Mouse (Mus musculus) thymus, postnatal 36 days (tissue): Measurements from ENCODE around the gene Gm9903.

ENCODE experiments used
- DNase-seq, 2 experiments: peaks; one replicate each; pipeline ENCODE4 v3.0.0; 2022; ENCODE audit warnings: mixed read lengths in 2 of 2

The Gm9903 gene

DNA sequence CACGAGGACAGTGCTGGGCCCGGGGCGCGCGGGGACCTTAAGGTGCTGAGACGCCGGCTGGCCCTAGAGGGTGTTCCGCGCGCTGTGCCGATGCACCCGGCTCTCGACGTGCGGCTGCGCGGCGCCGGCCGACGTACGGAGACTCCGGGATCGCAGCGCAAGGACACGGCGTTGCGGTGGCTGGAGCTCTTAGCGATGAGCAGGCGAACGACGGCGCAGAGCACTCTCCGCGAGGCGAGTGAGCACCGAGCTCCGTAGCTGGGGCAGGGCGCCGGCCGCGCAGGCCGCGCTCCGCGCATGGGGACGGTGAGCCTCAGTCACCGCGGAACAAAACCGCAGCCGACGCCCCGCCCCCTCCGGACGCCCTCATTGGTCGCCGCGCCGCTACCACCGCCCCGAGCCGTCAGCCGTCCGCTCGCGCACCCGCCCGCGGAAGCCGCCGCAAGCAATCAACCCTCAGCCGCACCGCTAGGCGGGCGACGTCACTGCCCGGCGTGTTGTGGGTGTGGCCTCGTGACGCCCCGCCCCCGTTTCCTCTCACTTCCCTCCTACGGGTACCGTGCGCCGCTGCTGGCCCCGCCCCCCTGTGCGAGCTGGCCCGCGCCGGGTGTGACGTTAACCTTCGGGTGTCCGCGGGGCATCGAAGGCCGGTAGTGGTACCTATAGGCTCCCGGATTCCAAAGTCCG, at the start of gene Gm9903, which contains the start of gene Fam53a:
Gene Gm9903, plus strand, starts transcription at position 625 of the 687 bp plus-strand sequence.
Gene Fam53a, minus strand, starts transcription at position 335 of the 687 bp plus-strand sequence.
- DNase-seq = peak; percentile 100

DNA sequence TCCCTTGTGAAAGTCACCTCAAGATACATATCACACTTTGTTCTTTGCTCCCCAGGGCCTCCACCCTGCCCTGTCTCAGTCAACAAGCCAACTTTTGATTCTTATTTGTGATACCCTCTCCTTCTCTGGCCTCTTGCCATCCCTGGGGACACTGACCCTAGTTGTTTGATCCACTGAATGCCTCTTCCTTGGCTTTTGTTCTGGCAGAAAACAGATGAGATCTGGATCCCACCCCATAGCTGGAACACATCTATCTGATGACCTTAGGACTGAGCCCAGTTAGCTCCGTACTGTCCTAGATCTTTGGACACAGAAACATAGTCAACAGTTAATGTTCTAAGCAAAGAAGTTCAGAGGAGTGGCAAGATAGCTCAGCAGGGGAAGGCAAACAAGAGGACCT, 49.4 kb upstream of the Gm9903 start:
- no peak for DNase-seq

DNA sequence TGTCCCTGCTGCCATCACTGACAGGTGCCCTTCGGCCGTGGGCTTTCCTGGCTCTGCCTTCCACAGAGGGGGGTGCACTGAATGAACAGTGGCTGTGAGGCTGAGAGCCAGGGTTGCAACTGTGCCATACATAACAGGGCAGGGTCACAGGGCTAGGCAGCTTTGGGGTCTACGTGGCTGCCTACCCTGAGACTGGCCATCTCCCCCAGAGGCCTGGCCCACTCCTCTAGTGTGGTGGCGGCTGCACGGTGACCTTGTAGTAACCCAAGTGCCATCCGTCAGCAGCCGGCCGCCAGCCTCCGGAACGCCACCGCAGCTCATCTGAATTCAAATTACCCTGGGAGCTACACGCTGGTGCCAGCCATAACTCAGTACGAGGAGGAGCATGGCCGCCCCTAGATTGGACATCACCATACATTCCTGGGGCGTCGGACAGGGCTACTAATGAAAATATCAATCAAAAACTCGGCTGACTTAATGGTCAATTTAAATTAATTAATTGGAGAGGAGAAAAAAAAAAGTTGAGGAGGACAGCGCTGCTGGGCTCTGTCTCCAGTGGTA, 42.1 kb upstream of the Gm9903 start:
- DNase-seq = no peak

DNA sequence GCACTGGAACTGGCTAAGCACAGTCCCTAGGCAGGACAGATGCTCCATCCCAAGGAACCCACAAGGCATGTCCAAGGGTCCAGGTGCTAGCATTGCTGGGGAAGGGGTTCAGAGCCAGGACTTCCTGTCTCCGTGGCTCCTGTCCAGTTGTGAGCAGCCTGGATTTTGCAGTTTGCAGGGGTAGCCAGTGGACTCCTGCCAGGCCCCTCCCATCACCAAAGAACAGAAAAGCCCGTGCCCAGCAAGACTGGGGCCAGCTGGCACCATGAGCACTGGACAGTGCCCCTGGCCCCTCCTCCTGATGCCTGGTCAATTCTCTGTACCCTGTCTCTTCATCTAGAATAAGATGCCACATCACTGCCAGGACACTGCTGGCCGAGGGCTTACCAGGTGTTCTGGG, 41.7 kb upstream of the Gm9903 start:
- no peak for DNase-seq

DNA sequence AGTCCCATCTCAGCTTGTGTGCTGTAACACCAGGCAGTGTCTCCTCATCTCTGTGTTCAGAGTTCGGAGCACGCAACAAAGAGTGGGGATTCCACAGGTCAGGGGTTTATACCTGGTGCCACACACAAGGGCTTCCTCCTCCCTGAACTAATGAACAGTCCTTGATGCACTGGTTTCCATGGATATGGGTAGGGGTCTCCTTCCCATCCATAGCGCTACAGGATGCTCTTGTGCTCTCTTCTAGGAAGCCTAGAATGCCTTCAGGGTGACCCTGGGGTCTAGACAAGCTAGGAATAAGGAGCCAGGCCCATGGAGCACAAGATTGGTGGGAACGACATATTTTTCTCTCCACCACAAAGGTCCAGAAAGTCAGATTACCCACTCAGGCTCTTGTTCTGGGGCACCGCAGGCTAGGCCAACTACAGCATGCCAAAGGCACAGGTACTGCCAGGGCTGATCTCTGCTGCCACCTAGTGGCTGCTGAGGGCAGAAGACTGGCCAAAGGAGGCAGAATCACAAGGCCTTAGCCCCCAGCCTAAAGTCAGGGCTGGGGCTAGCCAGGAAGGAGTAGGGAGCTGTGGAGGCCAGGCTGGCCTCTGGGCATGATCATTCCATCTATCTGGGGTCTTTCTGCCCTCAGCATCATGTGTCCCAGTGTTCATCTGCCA, 40.4 kb upstream of the Gm9903 start:
- peak; percentile 64 to 72 for DNase-seq

DNA sequence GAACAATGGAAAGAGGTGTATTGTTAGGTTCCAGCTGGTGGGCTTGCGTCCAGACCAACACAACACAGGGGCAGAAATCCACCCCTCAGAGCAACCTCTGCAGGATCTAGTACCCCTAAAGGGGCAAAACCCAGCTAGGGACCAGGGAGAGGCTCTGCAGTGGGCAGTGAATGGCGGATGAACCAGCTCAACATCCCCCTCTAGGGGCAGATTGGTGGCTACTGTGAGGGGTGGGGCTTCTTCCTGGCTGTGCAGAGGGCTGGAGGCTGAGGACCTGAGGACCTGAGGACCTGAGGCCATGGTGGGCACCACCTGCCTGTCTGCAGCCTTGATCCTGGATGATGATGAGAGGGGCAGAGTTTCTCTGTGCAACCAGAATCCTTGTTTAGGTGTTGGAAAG, 36.1 kb upstream of the Gm9903 start:
- peak; percentile 24 to 31 for DNase-seq

DNA sequence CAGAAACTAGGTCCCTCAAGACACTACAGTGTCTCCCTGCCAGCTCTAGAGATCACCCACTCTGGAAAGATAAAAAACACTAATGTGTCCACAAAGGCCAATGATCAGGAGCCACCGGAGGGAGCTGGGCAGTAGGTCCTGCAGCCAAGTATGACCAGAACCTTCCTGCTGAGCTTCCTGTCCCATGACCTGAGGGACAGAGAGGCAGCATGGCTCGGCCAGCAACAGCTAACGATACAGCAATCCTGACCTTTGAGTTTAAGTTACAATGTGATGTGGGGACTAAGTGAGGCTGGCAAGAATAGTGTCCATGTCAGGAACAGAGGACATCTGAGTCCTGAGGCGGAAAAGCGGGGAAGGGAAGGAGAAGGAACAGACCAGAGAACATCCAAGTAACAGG, 24.4 kb upstream of the Gm9903 start:
- DNase-seq = no peak

DNA sequence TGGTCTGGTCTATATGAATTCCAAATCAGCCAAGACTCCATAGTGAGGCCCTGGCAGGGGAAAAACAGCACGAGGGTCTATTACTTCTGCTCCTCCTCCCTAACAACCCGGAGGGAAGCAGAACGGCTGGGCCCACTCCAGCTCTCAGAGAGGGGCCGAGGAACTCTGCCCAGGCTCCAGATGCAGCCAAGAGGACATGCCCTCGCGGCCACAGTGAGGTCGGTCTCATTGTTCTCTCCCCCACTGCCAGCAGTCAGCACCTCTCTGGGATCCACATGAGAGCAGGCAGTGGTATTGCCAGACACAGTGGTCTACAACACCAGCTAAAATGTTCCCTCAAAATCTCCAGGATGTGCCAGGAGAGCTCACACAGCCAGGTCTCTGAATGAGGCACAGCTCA, 23.1 kb upstream of the Gm9903 start:
- DNase-seq = no peak

DNA sequence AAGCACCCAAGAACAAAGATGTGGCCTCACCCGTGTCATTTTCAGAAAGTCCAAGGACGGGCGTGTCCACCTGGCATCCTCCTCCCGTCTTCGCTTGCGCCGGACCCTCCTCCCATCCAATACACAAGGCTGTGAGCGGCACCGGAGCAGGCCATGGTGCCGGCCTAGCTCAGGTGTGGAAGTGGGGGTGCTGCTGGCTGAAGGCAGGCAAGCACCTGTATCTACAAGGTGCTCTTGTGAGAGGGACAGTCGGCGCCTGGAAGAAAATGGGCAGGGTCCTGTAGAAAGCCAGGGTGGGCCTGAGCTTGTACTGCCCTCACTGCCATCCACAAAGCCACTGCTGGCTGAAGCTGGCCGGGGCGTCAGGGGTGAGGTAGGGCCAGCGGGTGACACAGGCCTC, 22.3 kb upstream of the Gm9903 start:
- DNase-seq = no peak

DNA sequence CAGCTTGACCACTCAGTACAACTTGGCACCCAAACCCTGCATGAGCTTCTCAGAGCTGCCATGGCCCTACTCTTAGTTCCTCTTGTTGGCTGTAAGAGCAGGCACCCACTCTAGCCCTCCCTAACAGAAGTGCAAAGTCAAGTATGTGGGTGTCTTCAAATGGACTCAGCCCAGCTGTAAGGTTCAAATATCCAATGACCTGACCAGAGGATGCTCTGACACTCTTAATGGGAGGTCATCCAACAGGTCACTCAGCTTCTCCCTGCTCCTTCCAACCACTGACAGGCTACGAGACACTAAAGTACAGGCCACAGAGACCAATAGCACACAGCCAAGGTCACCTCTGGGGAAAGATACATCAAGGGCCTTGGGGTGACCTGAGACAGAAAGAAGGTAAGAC, 20.5 kb upstream of the Gm9903 start:
- no peak for DNase-seq

DNA sequence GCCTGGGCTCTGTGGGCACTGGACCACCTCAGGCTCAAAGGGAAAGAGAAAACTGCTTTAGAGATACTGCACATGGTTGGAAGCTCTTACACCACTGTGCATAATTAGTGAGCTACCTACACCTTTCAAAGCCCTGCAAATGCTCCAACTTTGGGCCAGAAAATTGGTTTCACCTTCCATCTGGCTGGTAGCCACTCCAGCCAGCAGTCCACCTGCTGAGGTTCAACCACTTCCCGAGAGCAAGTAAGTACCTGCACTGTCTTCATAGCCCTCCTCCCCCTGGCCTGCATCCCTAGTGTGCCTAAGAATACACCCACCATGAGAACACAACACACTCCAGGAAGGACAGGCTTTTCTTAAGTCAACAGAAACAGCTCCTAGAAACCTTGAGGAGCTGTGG, 17.9 kb upstream of the Gm9903 start:
- no peak for DNase-seq

DNA sequence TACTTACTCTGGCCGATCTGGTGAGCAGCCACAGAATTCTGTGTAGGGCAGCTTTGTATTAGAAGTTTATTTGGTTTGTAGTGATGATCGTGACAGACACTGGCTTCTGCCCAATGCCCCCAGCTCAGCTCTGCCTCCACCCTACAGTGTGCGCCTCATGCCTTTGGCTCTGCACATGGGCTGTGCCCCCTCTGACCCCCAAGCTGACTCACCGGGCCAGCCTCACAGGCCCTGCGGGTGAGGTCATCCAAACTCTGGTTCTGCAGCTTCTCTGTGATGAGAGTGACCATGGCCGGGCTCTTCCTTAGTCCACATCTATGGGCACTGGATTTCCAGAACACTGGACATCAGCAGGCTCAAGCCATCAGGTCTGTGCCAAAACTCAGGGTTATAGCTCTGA, 15.3 kb upstream of the Gm9903 start:
- no peak for DNase-seq

DNA sequence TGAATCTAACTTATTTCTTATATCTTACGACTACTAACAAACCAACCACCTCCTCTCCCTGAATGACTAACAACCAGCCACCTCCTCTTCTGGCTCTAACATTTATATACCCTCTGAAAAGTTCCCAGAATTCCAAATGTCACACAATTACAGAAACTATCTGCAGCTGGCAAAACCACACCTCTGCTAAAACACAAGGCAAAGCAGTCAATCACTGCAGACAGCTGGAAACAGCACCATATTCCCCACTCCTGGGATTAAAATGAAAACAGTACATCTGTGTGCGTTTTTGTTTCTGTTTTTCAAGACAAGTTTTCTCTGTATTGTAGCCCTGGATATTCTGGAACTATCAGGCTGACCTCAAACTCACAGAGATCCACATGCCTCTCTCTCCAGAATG, 7.1 kb upstream of the Gm9903 start:
- no peak for DNase-seq

DNA sequence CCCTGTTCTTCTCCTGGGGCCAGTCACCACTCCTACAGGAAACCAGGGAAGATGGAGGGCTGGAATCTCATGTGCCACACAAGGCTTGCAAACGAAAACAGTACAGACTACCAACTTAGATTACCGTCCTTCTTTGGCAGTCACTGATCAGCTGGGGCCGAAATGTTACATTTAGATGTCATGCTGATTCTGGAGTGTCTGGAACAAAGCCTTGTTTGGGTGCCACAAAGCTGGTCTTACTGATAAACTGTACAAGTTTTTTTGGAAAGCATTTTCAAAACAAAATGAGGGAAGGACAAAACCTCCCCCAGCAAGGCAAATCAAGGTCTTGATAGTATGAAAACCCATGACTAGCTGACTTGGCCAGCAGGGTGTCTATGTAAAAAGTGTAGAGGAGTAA, 6.0 kb upstream of the Gm9903 start:
- DNase-seq = no peak

DNA sequence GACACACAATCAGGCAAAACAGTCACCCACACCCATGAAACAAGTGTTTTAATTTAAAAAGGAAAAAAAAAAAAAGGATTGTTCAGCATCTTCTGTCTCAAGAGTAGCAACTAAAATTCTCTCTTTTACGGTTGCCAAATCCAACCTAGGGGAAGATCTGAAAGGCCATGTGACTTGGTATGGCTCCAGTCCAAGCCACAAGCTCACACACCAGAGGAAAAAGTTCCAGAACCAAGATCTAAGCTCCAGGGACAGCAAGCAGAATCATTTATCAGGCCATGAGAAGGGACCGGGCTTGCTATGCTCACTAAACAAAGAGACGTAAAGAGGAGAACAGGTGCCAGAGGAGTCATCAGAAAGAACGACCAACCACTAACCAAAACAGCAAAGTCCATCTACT, 1.8 kb upstream of the Gm9903 start:
- no peak for DNase-seq

DNA sequence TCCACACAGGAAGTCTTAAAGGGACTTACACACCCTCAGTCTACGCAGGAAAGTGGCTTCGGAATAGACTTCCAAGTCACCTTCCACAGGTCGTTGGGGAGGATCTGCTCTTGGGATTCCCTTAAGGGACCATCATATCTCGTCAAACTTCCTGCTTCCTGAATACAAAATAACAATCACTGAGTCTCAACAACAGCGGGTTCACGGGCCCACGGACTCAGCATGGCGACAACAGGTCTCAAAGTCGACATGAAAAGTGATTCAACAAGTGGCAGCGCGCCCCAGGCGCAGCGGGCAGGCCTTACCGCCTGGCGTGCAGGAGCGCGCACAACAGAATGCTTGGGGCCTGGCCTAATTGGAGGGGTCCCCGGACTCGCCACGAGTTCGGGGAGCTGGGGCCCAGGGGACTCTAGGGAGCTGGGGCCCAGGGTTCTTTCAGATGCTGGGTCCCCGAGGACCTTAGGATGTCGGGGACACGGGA, 865 bp upstream of the Gm9903 start:
- peak; percentile 66 to 74 for DNase-seq

DNA sequence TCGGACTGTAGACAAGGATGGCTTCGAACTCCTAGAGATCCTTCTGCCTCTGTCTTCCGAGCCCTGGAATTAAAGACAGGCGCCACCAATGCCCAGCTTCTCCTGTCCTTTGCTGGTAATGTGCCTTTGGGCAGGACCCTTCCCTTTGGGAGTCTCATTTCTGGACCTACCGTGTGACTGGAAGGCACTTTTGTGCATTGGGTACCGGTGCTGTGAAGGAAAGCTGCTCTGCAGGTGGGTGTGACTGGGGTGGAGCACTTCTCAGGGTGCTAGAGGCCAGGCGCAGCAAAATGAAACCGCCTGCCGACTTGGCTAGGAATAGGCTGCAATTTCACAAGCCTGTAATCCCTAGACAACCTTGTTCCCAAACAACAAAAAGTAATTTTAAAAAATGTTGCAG, 336 bp downstream of the Gm9903 start:
- DNase-seq = peak; percentile 55 to 64

DNA sequence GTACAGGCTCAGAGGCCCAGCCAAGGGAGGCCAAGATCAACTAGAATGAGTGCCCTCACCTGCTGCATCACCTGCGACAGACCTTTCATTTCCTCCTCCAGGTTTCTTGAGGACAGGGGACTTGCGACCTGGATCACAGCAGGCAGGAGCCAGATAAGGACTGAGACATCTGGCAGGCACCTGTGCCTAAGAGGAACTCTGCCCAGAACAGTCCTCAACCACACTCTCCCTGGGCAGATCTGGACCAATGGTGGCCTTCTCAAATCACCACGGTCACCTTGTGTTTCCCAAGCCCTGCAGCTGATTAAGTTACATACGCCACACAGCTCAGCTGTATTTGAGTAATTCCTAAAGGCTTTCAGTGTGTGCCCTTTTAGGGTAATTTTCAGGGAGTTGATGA, 890 bp downstream of the Gm9903 start:
- no peak for DNase-seq

DNA sequence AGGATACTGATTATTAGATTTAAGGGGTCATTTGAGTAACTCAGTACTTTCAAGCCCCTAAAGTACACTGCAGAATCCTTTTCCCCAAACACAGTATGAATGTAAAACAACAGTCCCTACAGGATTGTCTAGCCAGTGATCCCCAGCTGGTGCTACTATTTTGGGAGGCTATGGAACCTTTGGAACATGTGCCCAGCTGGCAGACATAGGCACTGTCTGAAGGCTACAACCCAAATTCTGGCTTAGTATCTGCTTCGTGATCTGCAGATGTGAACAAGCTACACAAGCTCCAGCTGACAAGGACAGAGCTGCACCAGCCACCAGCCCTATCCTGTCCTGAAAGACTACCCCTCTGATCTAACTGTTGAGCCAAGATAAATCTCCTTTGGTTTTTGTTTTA, 2.8 kb downstream of the Gm9903 start:
- DNase-seq = no peak

DNA sequence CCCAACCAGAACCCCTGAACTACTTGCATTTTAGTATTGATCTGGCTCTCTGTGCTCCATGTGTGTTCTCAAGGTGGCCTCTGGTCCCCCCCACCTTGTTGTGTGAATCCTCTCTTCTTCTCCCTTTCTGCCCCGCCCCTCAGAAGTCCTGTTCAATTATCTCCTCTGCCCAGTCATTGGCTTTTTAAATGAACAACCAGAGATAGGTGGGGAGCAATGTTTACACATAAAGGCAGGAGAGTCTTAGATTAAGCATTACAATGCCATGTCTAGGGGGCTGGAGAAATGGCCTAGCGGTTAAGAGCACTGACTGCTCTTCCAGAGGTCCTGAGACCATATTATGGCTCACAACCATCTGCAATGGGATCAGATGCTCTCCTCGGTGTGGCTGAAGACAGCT, 5.6 kb downstream of the Gm9903 start:
- DNase-seq = no peak

DNA sequence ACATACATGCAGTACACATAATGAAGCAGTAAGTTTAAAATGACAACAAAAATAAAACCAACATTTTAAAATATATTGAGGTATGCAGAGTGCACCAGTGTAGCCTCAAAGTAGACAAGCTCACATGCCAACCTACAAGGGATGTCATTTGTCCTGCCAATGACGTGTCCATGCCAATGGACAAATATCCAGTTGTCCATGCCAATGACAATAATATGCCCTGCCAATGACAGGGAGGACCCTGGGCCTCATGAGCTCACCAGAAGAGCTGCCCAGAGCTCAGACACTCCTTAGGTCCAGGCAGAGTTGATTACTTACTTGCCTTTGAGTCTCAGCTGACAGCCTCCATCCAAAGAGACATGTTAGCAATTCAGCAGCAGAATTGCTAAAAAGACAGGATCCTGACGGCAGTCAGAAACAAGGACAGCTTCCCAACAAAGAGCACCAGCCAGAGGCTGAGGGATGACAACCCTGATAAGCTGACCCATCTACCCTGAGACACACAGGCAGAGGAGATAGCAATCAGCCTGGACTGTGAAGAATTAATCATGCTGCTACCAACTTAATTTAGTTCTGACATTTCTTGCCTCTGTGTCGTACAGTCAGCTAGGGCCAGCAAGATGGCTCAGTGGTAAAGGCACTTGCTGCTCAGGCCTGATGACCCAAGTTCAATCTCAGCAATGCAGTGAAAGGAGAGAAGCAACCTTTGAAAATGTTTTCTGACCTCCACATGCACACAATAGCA, 8.1 kb downstream of the Gm9903 start:
- no peak for DNase-seq

DNA sequence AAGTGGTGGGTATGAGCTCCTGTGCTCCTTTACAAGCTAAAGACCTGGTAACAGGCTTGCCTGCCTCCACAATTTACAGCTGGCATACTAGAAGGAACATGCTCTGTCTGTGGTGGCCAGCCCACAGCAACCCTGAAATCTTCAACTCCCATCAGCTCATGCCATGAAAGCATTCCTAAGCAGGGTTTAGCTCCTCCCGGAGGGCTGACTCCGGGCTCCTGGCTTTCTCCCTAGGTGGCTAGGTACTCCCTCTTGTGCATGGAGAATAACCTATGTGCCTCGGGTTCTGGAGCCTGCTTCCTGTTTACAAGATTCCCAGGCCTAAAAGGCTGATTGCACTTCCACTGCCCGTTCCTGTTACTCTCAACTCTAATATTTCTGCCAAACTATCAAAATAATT, 9.1 kb downstream of the Gm9903 start:
- no peak for DNase-seq

DNA sequence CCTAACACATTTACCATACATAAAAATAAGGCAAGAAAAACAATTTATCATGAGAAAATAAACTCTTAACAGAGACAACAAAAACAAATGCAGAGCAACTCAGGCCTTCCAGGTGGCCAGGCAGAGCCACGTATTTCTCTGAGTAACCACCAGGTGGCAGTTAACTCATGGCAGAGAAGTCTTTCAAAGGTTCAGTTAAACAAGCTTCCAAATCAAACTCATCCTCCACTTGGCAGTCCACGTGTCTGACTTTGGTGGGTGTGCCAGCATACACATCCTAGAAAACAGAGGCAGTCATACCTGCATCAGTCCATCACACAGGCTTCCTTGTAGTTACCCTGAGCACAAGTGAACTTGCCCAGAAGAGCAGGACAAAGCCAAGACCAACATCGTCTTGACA, 10.9 kb downstream of the Gm9903 start:
- DNase-seq = peak; percentile 35 to 40

DNA sequence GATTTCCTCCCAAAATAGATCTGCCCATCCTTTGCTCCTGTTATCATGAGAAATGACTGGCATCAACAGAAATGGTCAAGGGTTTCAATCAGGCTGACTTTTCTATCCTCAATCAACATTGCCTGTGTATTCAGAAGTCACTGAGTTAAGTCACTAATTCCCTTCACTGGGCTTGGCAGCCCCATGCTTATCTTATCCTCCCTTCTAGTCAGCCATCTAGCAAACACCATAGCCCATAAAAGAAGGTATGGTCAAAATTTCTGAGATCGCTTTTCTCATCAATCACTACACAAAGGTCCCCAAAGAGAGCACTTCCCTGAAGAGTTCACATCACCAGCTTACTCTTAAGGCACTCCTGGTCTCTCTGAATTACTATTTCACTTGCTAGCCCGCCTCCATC, 21.3 kb downstream of the Gm9903 start:
- DNase-seq = no peak
